Mouse (Mus musculus): ENCODE data around the gene Ifna5. TPM values are rescaled to one million over a fixed set of nuclear protein-coding genes. Genes with fewer than 3 reads are reported as not detected.

Ifna5 gene
- polyA plus RNA-seq, 1 experiment from 2014 or later = not detected

DNA sequence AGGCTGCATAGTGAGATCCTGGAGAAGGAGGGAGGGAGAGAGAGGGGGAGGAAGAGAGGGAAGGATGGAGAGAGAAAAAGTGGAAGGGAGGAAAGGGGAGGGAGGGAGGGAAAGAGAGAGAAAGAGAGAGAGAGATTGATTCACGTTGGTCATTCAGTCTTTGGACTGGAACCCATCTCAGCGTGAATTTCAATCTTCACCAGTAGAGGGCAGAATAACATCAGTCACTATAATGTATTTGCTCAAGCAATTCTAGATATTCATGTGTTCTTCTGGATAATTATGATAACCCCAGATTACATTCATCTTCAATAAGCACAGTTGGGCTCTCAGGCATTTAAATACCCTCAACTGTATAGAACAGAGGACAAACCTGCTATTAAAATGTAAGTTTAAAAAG lies 37.4 kb downstream of the Ifna5 start:
- H3K27ac ChIP-seq (ENCODE audit: low read length) = no peak overlapping the region
- no peak overlapping the region for H3K9ac ChIP-seq (ENCODE audit: low read depth, low read length)
- H3K36me3 ChIP-seq (ENCODE audit: control insufficient read depth, insufficient read depth, low read length) = no peaks in the 10 kb centered on the region
- WGBS = 6% methylated on average over 2 of the region's 2 CpGs
- no peaks in the 10 kb centered on the region; the same call in 1 of the 2 replicates for H3K27me3 ChIP-seq (ENCODE audit: control insufficient read depth, insufficient read depth, low read depth, low read length)
- no peak overlapping the region for H3K4me2 ChIP-seq (ENCODE audit: low read length)
- H3K9me3 ChIP-seq (replicated peaks; ENCODE audit: control insufficient read depth, low read length, poor library complexity, severe bottlenecking) = no peaks in the 10 kb centered on the region
- no peak for ATAC-seq
- H3K4me3 ChIP-seq (ENCODE audit: low read depth, low read length) = no peak overlapping the region
- peaks cover 8% of the 10 kb centered on the region for H3K4me1 ChIP-seq (ENCODE audit: control insufficient read depth, insufficient read depth, low read length)

DNA sequence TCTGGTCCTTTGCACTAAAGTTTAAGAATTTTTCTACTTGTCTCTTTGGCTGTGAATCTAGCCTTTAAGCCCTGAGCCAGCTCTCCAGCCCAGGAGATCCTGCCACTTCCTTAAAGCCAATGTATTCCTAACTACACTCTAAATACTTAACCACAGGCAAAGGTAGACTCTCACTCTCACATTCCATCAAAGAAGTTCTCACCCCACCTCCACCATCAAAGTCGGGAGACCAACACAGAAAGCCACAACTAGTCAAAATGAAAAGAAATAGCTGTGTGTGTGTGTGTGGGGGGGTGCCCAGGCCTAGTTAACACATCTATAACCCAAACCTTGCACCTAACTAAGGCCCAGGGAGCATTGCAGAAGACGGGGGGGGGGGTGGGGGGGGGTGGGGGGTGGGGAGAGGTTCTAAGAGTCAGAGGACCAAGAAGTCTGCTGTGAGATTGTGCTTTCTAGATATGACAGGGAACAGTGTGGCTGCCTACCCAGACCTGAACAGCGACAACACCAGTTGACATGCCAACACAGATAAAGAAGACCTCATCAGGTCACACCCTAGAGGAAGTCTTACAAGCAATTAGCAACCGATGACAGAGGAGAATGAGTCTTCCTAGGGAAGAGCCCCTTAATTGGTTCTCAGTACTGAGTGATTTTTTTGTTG lies 40.2 kb downstream of the Ifna5 start:
- H3K27ac ChIP-seq (ENCODE audit: low read length) = no peak overlapping the region
- ATAC-seq = no peak
- H3K4me1 ChIP-seq (ENCODE audit: control insufficient read depth, insufficient read depth, low read length) = no peaks in the 10 kb centered on the region
- WGBS = 77% methylated on average over 4 of the region's 4 CpGs
- no peak overlapping the region for H3K4me3 ChIP-seq (ENCODE audit: low read depth, low read length)
- no peaks in the 10 kb centered on the region for H3K9me3 ChIP-seq (replicated peaks; ENCODE audit: control insufficient read depth, low read length, poor library complexity, severe bottlenecking)
- H3K9ac ChIP-seq (ENCODE audit: low read depth, low read length) = no peak overlapping the region
- no peaks in the 10 kb centered on the region for H3K36me3 ChIP-seq (ENCODE audit: control insufficient read depth, insufficient read depth, low read length)
- no peaks in the 10 kb centered on the region; the same call in 1 of the 2 replicates for H3K27me3 ChIP-seq (ENCODE audit: control insufficient read depth, insufficient read depth, low read depth, low read length)
- H3K4me2 ChIP-seq (ENCODE audit: low read length) = no peak overlapping the region

GRCm38 (mm10) chr4:88876520-88876919 lies 41.2 kb downstream of the Ifna5 start:
- no peak for ATAC-seq
- H3K9me3 ChIP-seq (replicated peaks; ENCODE audit: control insufficient read depth, low read length, poor library complexity, severe bottlenecking) = no peaks in the 10 kb centered on the region
- H3K27ac ChIP-seq (ENCODE audit: low read length) = no peak overlapping the region
- no peaks in the 10 kb centered on the region; the same call in 1 of the 2 replicates for H3K27me3 ChIP-seq (ENCODE audit: control insufficient read depth, insufficient read depth, low read depth, low read length)
- no peak overlapping the region for H3K9ac ChIP-seq (ENCODE audit: low read depth, low read length)
- no peaks in the 10 kb centered on the region for H3K36me3 ChIP-seq (ENCODE audit: control insufficient read depth, insufficient read depth, low read length)
- no peak overlapping the region for H3K4me2 ChIP-seq (ENCODE audit: low read length)
- 81% methylated on average over 4 of the region's 4 CpGs for WGBS
- no peaks in the 10 kb centered on the region for H3K4me1 ChIP-seq (ENCODE audit: control insufficient read depth, insufficient read depth, low read length)
- no peak overlapping the region for H3K4me3 ChIP-seq (ENCODE audit: low read depth, low read length)

DNA sequence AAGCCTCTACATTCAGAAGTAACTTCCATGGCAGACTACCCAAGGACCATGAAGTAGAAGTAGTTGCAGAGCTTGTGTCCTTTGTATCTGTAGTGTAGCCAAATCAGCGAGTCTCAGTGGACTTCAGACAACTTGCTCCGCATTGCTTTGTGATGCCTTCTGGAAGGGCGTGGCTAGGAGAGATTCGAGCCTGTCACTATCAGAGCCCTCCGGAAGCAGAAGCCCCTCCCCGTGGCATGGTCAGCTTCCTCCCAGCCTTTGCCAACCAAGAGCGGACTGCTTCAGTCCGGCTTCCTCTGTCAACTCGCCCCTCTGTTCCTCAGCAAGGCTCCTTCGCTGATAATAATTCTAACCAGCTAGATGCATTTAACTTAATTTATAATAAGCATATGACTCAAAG lies 42.9 kb downstream of the Ifna5 start:
- no peak for ATAC-seq
- Histone ChIP-seq H3K4me1 (ENCODE audit: control insufficient read depth, insufficient read depth, low read length) (no peaks in the 10 kb centered on the region), H3K27me3 (ENCODE audit: control insufficient read depth, insufficient read depth, low read depth, low read length) (no peaks in the 10 kb centered on the region), H3K9me3 (replicated peaks; ENCODE audit: control insufficient read depth, low read length, poor library complexity, severe bottlenecking) (no peaks in the 10 kb centered on the region), H3K9ac (ENCODE audit: low read depth, low read length) (no peak overlapping the region), H3K4me2 (ENCODE audit: low read length) (no peak overlapping the region), H3K4me3 (ENCODE audit: low read depth, low read length) (no peak overlapping the region), H3K36me3 (ENCODE audit: control insufficient read depth, insufficient read depth, low read length) (no peaks in the 10 kb centered on the region), H3K27ac (ENCODE audit: low read length) (no peak overlapping the region)
- 53% methylated on average over 10 of the region's 10 CpGs for WGBS

- Histone ChIP-seq H3K36me3 (ENCODE audit: control insufficient read depth, insufficient read depth, low read length) (no peaks in the 10 kb centered on the region), H3K9me3 (replicated peaks; ENCODE audit: control insufficient read depth, low read length, poor library complexity, severe bottlenecking) (no peaks in the 10 kb centered on the region), H3K27ac (ENCODE audit: low read length) (no peak overlapping the region), H3K4me2 (ENCODE audit: low read length) (no peak overlapping the region), H3K4me3 (ENCODE audit: low read depth, low read length) (no peak overlapping the region), H3K4me1 (ENCODE audit: control insufficient read depth, insufficient read depth, low read length) (no peaks in the 10 kb centered on the region), H3K9ac (ENCODE audit: low read depth, low read length) (no peak overlapping the region), H3K27me3 (ENCODE audit: control insufficient read depth, insufficient read depth, low read depth, low read length) (no peaks in the 10 kb centered on the region)
- ATAC-seq = no peak
- 79% methylated on average over 4 of the region's 4 CpGs for WGBS
Measured at GRCm38 (mm10) chr4:88878772-88879171, 43.4 kb downstream of the Ifna5 start.

- H3K4me1 ChIP-seq (ENCODE audit: control insufficient read depth, insufficient read depth, low read length) = no peaks in the 10 kb centered on the region
- 90% methylated on average over 8 of the region's 8 CpGs for WGBS
- no peaks in the 10 kb centered on the region for H3K36me3 ChIP-seq (ENCODE audit: control insufficient read depth, insufficient read depth, low read length)
- H3K4me3 ChIP-seq (ENCODE audit: low read depth, low read length) = no peak within 1 kb of the TSS
- no peak within 1 kb of the TSS for H3K9ac ChIP-seq (ENCODE audit: low read depth, low read length)
- H3K9me3 ChIP-seq (replicated peaks; ENCODE audit: control insufficient read depth, low read length, poor library complexity, severe bottlenecking) = no peaks in the 10 kb centered on the region
- H3K27me3 ChIP-seq (ENCODE audit: control insufficient read depth, insufficient read depth, low read depth, low read length) = no peaks in the 10 kb centered on the region
- no peak for ATAC-seq
- H3K4me2 ChIP-seq (ENCODE audit: low read length) = no peak within 1 kb of the TSS
- H3K27ac ChIP-seq (ENCODE audit: low read length) = no peak within 1 kb of the TSS
Measured at GRCm38 (mm10) chr4:88880101-88880500, 44.8 kb downstream of the Ifna5 start, which contains the start of gene Ifne. Gene Ifne (minus strand): TSS chr4:88880201.

Other genes with a start within 250 kb of the Ifna5 start
- gene Ifna9, start 243.1 kb upstream of the Ifna5 start, polyA plus RNA-seq (2015; fragmentation: Nextera tagmentation; extraction: Ambion mirVana) = not detected in 2 replicates
- gene Ifna12, start 232.1 kb upstream of the Ifna5 start, polyA plus RNA-seq (2015; fragmentation: Nextera tagmentation; extraction: Ambion mirVana) = not detected in 2 replicates
- gene C87499, start 201.1 kb upstream of the Ifna5 start, polyA plus RNA-seq (2015; fragmentation: Nextera tagmentation; extraction: Ambion mirVana) = not detected in 2 replicates
- gene Ifna13, start 191.1 kb upstream of the Ifna5 start, polyA plus RNA-seq (2015; fragmentation: Nextera tagmentation; extraction: Ambion mirVana) = not detected in 2 replicates
- not detected in 2 replicates for gene Ifna16, start 158.6 kb upstream of the Ifna5 start, polyA plus RNA-seq (2015; fragmentation: Nextera tagmentation; extraction: Ambion mirVana)
- not detected in 2 replicates for gene Ifna2, start 151.6 kb upstream of the Ifna5 start, polyA plus RNA-seq (2015; fragmentation: Nextera tagmentation; extraction: Ambion mirVana)
- gene Ifnab, start 144.2 kb upstream of the Ifna5 start, polyA plus RNA-seq (2015; fragmentation: Nextera tagmentation; extraction: Ambion mirVana) = not detected in 2 replicates
- gene Gm26566, start 113.7 kb upstream of the Ifna5 start, polyA plus RNA-seq (2015; fragmentation: Nextera tagmentation; extraction: Ambion mirVana) = 1.3 and 1.7 TPM in 2 replicates
- gene Klhl9, start 113.1 kb upstream of the Ifna5 start, polyA plus RNA-seq (2015; fragmentation: Nextera tagmentation; extraction: Ambion mirVana) = 115 and 125 TPM in 2 replicates
- not detected in 2 replicates for gene Gm13271, start 80.7 kb upstream of the Ifna5 start, polyA plus RNA-seq (2015; fragmentation: Nextera tagmentation; extraction: Ambion mirVana)
- gene Gm13283, start 75.4 kb upstream of the Ifna5 start, polyA plus RNA-seq (2015; fragmentation: Nextera tagmentation; extraction: Ambion mirVana) = not detected in 2 replicates
- not detected in 2 replicates for gene Gm13290, start 61.7 kb upstream of the Ifna5 start, polyA plus RNA-seq (2015; fragmentation: Nextera tagmentation; extraction: Ambion mirVana)
- gene Gm13289, start 58.6 kb upstream of the Ifna5 start, polyA plus RNA-seq (2015; fragmentation: Nextera tagmentation; extraction: Ambion mirVana) = not detected in 2 replicates
- gene Gm13272, start 55.7 kb upstream of the Ifna5 start, polyA plus RNA-seq (2015; fragmentation: Nextera tagmentation; extraction: Ambion mirVana) = not detected in 2 replicates
- not detected in 2 replicates for gene Ifnz, start 53.4 kb upstream of the Ifna5 start, polyA plus RNA-seq (2015; fragmentation: Nextera tagmentation; extraction: Ambion mirVana)
- gene Gm13276, start 49.8 kb upstream of the Ifna5 start, polyA plus RNA-seq (2015; fragmentation: Nextera tagmentation; extraction: Ambion mirVana) = not detected in 2 replicates
- gene Gm13277, start 46.9 kb upstream of the Ifna5 start, polyA plus RNA-seq (2015; fragmentation: Nextera tagmentation; extraction: Ambion mirVana) = not detected in 2 replicates
- not detected in 2 replicates for gene Gm13278, start 44.0 kb upstream of the Ifna5 start, polyA plus RNA-seq (2015; fragmentation: Nextera tagmentation; extraction: Ambion mirVana)
- gene Gm13275, start 41.0 kb upstream of the Ifna5 start, polyA plus RNA-seq (2015; fragmentation: Nextera tagmentation; extraction: Ambion mirVana) = not detected in 2 replicates
- not detected in 2 replicates for gene Gm13279, start 38.1 kb upstream of the Ifna5 start, polyA plus RNA-seq (2015; fragmentation: Nextera tagmentation; extraction: Ambion mirVana)
- not detected in 2 replicates for gene Gm13285, start 35.9 kb upstream of the Ifna5 start, polyA plus RNA-seq (2015; fragmentation: Nextera tagmentation; extraction: Ambion mirVana)
- gene Gm13287, start 32.3 kb upstream of the Ifna5 start, polyA plus RNA-seq (2015; fragmentation: Nextera tagmentation; extraction: Ambion mirVana) = not detected in 2 replicates
- gene Gm13288, start 30.0 kb upstream of the Ifna5 start, polyA plus RNA-seq (2015; fragmentation: Nextera tagmentation; extraction: Ambion mirVana) = not detected in 2 replicates
- not detected in 2 replicates for gene Ifna7, start 19.3 kb upstream of the Ifna5 start, polyA plus RNA-seq (2015; fragmentation: Nextera tagmentation; extraction: Ambion mirVana)
- not detected in 2 replicates for gene Ifna11, start 15.6 kb upstream of the Ifna5 start, polyA plus RNA-seq (2015; fragmentation: Nextera tagmentation; extraction: Ambion mirVana)
- not detected in 2 replicates for gene Ifna6, start 8.1 kb upstream of the Ifna5 start, polyA plus RNA-seq (2015; fragmentation: Nextera tagmentation; extraction: Ambion mirVana)
- gene Ifna4, start 6.3 kb downstream of the Ifna5 start, polyA plus RNA-seq (2015; fragmentation: Nextera tagmentation; extraction: Ambion mirVana) = not detected in 2 replicates
- not detected in 2 replicates for gene Ifna1, start 14.6 kb downstream of the Ifna5 start, polyA plus RNA-seq (2015; fragmentation: Nextera tagmentation; extraction: Ambion mirVana)
- not detected in 2 replicates for gene Ifne, start 44.7 kb downstream of the Ifna5 start, polyA plus RNA-seq (2015; fragmentation: Nextera tagmentation; extraction: Ambion mirVana)